Mouse (Mus musculus) 3134 (cell line): ENCODE measurements around the gene Kcnj10.

Experiments
- DNase-seq: peaks from one replicate; pipeline ENCODE4 v3.0.0-alpha.2; 2011; ENCODE audit warnings: low spot score; ENCODE audit not compliant: insufficient read length; ENCODE audit errors: extremely low read depth

The Kcnj10 gene

GRCm38 (mm10) chr1:172420181-172420580, 79.2 kb downstream of the Kcnj10 start:
- DNase-seq: no peak

DNA sequence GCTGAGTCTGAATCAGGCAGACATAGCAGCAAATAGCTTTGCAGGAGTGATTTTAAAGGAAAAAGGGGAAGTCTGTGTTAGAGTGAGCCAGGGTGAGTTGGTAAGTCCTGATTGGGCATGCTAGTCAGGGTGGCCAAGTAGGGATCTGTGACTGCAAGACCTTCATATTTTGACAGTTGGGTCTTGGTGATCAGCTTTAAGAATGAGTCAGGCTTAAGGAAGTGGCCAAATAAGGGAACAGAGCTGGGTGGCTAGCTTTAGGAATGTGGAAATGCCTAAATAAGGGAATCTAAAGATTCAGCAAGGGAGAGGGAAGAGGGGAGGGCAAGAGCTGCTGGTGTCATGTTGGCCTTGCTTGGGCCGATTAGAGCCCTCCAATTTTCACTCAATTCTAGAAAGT, 82.4 kb downstream of the Kcnj10 start:
- DNase-seq: peak; percentile 67
